Mouse (Mus musculus): ENCODE data around the gene Rab5b.
"Not testable (repeated sequence)": the region's sequence is repeated elsewhere in the genome, so short reads cannot be mapped to it uniquely, and the experiment has no call there.

Gene Rab5b

GRCm38 (mm10) chr10:128695992-128696807, at the start of gene Rab5b:
TSS of gene Rab5b (minus strand) at chr10:128696264.
- DNase-seq (ENCODE audit: low spot score in 2 of 2), result peak; percentile 98 to 100

- no peak for DNase-seq (ENCODE audit: low spot score in 2 of 2)
These were observed 48.9 kb upstream of the Rab5b start, which contains the start of gene Dgka for GRCm38 (mm10) chr10:128744680-128745601. TSS of gene Dgka (minus strand) at chr10:128744855.

GRCm38 (mm10) chr10:128744211-128744610, 48.1 kb upstream of the Rab5b start:
- no peak for DNase-seq (ENCODE audit: low spot score in 2 of 2)

GRCm38 (mm10) chr10:128743791-128744191, 47.7 kb upstream of the Rab5b start:
- peak in 1 of 2 experiments; percentile 37 for DNase-seq (ENCODE audit: low spot score in 2 of 2)

- no peak for DNase-seq (ENCODE audit: low spot score in 2 of 2)
These were observed 47.2 kb upstream of the Rab5b start for GRCm38 (mm10) chr10:128743235-128743634.

- no peak for DNase-seq (ENCODE audit: low spot score in 2 of 2)
These were observed 46.6 kb upstream of the Rab5b start for GRCm38 (mm10) chr10:128742616-128743015.

- DNase-seq (ENCODE audit: low spot score in 2 of 2), result no peak
These were observed 44.2 kb upstream of the Rab5b start for GRCm38 (mm10) chr10:128740296-128740695.

GRCm38 (mm10) chr10:128737435-128737834, 41.4 kb upstream of the Rab5b start:
- DNase-seq (ENCODE audit: low spot score in 2 of 2), result no peak

GRCm38 (mm10) chr10:128731992-128732391, 35.9 kb upstream of the Rab5b start:
- DNase-seq (ENCODE audit: low spot score in 2 of 2), result no peak

GRCm38 (mm10) chr10:128731002-128731433, 35.0 kb upstream of the Rab5b start:
- DNase-seq (ENCODE audit: low spot score in 2 of 2), result peak in 1 of 2 experiments; percentile 49

- DNase-seq (ENCODE audit: low spot score in 2 of 2), result no peak
These were observed 32.0 kb upstream of the Rab5b start for GRCm38 (mm10) chr10:128728059-128728458.

- DNase-seq (ENCODE audit: low spot score in 2 of 2), result not testable (repeated sequence)
These were observed 29.4 kb upstream of the Rab5b start for GRCm38 (mm10) chr10:128725466-128725865.

GRCm38 (mm10) chr10:128715559-128716537, 19.8 kb upstream of the Rab5b start:
- DNase-seq (ENCODE audit: low spot score in 2 of 2), result no peak

GRCm38 (mm10) chr10:128711318-128711717, 15.3 kb upstream of the Rab5b start:
- not testable (repeated sequence) for DNase-seq (ENCODE audit: low spot score in 2 of 2)

- DNase-seq (ENCODE audit: low spot score in 2 of 2), result no peak
These were observed 9.2 kb upstream of the Rab5b start for GRCm38 (mm10) chr10:128705317-128705693.

GRCm38 (mm10) chr10:128704491-128705316, 8.6 kb upstream of the Rab5b start, which contains the start of gene Cdk2:
TSS of gene Cdk2 (minus strand) at chr10:128705031.
- DNase-seq (ENCODE audit: low spot score in 2 of 2), result peak; percentile 68 to 87

GRCm38 (mm10) chr10:128703895-128704294, 7.8 kb upstream of the Rab5b start, which contains the start of gene Pmel:
TSS of gene Pmel (plus strand) at chr10:128704195.
- DNase-seq (ENCODE audit: low spot score in 2 of 2), result no peak

- DNase-seq (ENCODE audit: low spot score in 2 of 2), result no peak
These were observed 6.4 kb upstream of the Rab5b start for GRCm38 (mm10) chr10:128702328-128703007.

GRCm38 (mm10) chr10:128700712-128701111, 4.6 kb upstream of the Rab5b start:
- DNase-seq (ENCODE audit: low spot score in 2 of 2), result no peak
